Mouse (Mus musculus): ENCODE measurements around the gene Lrp6.

DNA sequence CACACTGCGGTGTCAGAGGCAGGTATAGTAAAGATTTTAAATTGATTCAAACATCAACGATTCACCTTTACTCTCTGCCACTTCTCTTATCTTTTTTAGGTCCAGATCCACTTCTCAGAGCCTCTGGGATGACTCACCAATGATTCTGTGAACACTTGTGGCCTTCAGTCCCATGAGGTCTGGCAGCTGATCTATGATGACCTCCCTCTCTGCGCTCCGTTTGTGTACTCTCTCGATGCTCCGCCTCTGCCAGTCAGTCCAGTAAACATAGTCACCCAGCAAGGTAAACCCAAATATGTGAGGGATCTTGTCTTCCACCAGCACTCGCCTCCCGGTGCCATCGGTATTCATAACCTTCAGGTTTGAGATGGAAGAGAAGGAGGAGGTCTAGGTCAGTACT is 80.4 kb downstream of the Lrp6 start:
- TF ChIP-seq POLR2AphosphoS5 (IDR thresholded peaks at IDR 0.05; ENCODE audit: insufficient replicate concordance, low read depth, low read length) (no peak), CTCF (IDR thresholded peaks at IDR 0.05; ENCODE audit: low read depth, low read length) (no peak), GATA1 (IDR thresholded peaks at IDR 0.05; ENCODE audit: borderline replicate concordance, low read length) (no peak), GATA2 (IDR thresholded peaks at IDR 0.05; ENCODE audit: borderline replicate concordance, low read depth, low read length) (no peak), TAL1 (conservative IDR thresholded peaks at IDR 0.05; ENCODE audit: low read depth, low read length) (no peak)
